Mouse (Mus musculus): ENCODE measurements around the gene Ift57.

Ift57 gene
- long read RNA-seq, experiment 1, transcript Ift57-201 (11 exons, 2,601 nt) = major isoform, 32 of 43 reads
- long read RNA-seq, experiment 1, partial matches to known transcripts = 9 of 43 reads
- long read RNA-seq, experiment 1, other reads (novel, unspliced or antisense) = 2 of 43 reads
- long read RNA-seq, experiment 2, transcript Ift57-201 (11 exons, 2,601 nt) = major isoform, 33 of 51 reads
- long read RNA-seq, experiment 2, partial matches to known transcripts = 10 of 51 reads
- long read RNA-seq, experiment 2, other reads (novel, unspliced or antisense) = 7 of 51 reads

GRCm38 (mm10) chr16:49698620-49699525 lies at the start of gene Ift57:
Ift57 (plus strand) TSS chr16:49699233.
- intact Hi-C loops (cut with DNase I) = no loop called here

GRCm38 (mm10) chr16:49657182-49657581 lies 41.9 kb upstream of the Ift57 start:
- intact Hi-C loops (cut with DNase I) = no loop called here

- intact Hi-C loops (cut with DNase I) = no loop called here
These were observed 41.0 kb upstream of the Ift57 start for GRCm38 (mm10) chr16:49658029-49658428.

- intact Hi-C loops (cut with DNase I) = no loop called here
These were observed 39.9 kb upstream of the Ift57 start for GRCm38 (mm10) chr16:49659131-49659530.

DNA sequence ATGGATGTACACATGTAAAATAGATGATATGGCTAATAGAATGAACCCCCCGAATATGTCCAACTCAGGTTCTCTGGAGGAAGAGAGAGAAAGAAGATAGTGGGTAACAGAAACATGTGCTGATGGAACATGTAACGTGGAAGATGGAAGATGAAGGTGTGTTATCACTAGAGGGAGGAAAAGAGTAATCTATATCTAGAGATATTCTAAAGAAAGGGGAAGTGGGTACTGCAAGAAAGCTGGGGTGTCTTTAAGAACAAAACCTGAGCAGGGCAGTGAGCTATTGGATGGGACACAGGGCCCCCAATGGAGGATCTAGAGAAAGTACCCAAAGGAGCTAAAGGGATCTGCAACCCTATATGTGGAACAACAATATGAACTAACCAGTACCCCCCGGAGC lies 38.9 kb upstream of the Ift57 start:
- intact Hi-C loops (cut with DNase I) = no loop called here

GRCm38 (mm10) chr16:49662201-49662600 lies 36.8 kb upstream of the Ift57 start:
- intact Hi-C loops (cut with DNase I) = no loop called here

DNA sequence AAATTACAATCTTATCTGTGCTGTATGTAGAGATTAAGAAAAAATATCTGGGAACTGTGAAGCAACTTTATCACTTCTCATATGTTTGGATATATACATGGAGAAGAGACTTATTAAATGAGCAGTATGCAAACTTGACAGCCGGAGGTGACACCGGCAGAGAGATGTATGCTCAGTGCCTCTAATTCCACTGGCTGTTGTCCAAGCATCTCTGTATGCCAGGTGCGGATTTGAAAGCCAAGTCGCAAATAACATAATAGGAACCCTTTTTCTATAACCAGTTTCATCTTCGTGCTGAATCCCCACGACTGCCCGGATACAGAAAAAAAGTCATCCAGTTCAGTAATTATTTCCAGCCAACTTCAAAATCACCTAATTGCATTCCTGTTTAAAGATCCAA lies 34.4 kb upstream of the Ift57 start:
- intact Hi-C loops (cut with DNase I) = no loop called here

GRCm38 (mm10) chr16:49679666-49680065 lies 19.4 kb upstream of the Ift57 start:
- intact Hi-C loops (cut with DNase I) = no loop called here

DNA sequence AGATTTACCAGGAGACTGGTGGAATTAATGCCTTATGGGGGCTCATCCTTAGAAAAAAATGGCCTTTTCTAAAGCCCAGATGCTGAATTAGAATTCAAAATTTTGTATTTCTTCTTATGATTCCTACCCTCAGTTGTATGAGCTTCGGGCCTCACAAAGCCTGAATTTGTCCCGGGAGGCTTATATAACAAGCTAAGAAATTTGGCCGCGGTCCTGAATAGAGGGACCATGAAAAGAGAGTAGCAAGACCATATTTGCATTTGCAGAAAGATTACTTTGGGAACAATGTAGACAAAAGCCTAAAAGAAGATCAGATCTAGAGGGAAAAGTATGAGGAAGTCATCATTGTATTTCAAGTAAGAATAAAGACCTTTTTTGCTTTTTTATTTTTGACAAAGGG lies 14.1 kb upstream of the Ift57 start:
- intact Hi-C loops (cut with DNase I) = no loop called here

DNA sequence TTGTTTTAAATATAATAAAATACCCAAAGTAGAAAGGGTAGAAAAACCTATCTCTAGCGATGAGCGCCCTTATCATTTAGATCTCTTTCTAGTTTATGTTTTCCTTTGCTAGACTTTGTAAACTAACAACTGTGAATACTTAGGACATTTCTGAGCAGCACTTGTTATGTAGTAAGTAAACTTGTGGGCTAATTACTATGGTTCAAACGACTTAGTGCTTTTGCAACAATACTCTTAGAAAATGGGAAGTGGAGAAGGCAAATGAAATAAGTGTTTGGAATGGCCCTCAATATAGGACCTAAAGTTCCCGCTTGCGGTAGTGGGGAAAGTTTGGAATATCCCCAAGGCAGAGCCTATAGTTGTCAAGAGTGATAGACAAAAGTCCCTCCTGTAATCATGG lies 788 bp downstream of the Ift57 start:
- intact Hi-C loops (cut with DNase I) = no loop called here

- intact Hi-C loops (cut with DNase I) = no loop called here
These were observed 9.0 kb downstream of the Ift57 start for GRCm38 (mm10) chr16:49708074-49708473.

DNA sequence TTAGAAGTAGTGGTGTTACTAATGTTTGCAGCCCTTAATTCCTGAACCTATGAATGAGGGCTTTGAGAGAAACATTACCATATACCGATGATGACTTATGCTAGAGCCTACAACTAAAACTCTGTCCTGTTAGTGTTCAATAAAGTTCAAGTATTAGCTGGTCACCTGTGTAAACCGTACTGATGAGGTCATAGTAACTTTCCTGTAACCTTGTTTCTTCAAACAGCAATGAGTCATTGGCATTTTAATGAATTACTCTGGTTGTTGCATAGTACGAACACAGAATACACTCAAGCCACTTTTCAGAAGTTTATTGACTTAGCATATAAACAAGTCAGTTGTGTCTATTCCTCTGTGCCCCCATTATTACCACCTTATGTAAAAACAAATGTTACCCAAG lies 11.2 kb downstream of the Ift57 start:
- intact Hi-C loops (cut with DNase I) = no loop called here

- intact Hi-C loops (cut with DNase I) = no loop called here
These were observed 14.3 kb downstream of the Ift57 start for GRCm38 (mm10) chr16:49713302-49713701.

DNA sequence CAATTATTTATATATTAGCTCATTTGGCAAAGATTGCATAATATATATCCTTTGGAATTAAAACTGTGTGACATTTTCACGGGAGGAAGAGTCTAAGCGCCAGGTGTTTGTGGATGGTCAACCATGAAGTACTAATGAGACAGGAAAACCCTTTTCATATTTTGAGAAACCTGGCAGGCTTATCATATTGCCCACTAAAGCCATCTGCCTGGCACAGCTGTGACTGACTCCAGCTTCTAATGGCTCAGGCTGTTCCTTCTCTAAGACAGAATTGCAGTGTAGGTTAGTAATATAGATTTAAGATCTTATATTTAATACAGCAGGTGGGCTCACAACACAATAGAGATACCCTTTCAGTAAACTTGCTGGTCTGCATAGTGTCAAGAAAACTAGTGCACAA lies 21.6 kb downstream of the Ift57 start:
- intact Hi-C loops (cut with DNase I) = no loop called here

DNA sequence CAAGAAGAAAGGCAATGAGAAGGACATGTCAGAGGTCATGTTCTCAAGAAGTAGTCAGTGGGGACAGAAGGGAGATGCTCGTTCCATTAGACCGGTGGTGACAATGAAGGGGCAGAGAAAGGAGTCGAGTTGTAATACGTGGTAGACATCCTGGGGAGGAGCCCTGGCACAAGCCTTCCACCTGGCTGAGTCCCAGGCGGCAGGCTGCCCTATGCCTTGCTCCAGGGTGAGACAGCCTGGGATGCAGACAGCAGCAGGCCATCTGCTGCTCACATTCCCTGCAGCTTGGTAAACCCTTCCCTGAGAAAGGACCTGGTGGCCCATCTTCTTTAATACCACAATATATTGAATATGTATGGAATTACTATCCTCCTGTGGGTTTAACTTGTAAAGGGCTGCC lies 22.6 kb downstream of the Ift57 start:
- intact Hi-C loops (cut with DNase I) = no loop called here

DNA sequence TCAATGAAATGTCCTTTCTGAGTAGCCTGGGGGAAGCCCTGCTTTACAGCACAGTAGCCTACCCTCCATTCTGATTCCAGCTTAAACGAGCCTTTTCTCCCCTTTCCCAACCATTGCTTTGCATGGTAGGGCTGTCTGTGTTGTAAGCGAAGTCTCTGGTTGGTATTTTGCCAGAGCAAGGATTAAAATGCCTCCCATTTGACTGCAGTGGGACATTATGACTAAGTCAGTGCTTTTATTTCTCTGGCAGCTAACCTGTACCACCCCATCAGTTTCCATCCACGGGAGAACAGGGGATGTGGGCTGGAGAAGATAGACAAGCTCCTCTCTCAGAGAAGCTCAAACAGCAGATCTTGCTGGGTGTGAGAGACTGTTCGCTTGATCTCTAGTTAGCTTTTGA lies 24.2 kb downstream of the Ift57 start:
- intact Hi-C loops (cut with DNase I) = no loop called here

DNA sequence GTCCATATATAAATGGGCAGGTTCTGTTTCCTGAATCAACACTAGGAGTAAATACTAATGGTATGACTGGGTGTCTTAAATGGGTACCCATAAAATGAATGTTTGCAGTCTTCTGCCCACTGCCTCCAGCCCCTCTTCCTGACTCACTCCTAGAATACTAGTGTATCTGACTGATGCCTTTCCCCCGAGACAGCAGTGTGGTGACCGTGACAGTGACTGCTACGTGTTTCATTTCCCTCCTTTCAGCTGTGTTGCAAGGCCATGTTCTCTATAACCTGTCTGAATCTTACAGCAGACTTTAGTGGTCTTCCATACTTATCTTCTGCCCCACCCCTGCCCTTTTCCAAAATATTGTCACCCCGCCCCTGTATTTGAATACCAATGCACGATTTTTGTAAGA lies 25.2 kb downstream of the Ift57 start:
- intact Hi-C loops (cut with DNase I) = no loop called here

DNA sequence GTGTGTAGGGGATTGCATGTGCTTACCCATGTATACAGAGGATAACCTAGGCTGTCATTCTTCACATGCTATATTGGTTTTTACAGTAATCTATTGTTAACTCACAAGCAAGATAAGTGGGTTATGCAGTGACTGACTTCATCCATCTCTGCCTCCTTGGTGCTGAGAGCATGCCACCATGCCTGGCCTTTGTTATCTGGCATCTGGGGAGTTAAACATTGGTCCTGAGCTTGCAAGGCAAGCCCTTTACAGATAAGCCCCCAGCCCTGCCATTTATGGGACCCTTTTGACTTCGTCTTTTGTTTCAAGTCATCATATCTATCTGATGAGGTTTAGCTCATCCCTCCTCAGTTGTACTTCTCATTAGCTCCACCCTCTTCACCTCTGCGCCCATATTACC lies 25.9 kb downstream of the Ift57 start:
- intact Hi-C loops (cut with DNase I) = no loop called here

GRCm38 (mm10) chr16:49725446-49725845 lies 26.4 kb downstream of the Ift57 start:
- intact Hi-C loops (cut with DNase I) = no loop called here

DNA sequence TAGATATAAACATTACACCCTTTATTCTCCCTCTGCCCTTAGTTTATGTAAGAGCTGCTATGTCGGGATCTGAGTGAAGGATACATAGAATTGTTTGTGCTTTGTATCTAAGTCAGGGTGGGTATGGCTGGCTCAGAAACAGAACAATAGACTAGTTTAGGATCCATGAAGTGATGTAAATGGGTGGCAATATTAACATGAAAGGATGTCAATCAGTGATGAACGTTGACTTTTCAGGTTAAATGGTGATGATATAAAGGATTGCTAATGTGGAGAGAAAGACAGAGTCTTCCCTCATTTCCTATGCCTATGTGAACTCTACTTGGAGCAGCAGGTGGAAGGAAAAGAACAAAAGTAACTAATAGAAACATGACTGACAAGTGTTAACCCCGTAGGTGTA lies 27.2 kb downstream of the Ift57 start:
- intact Hi-C loops (cut with DNase I) = no loop called here

- intact Hi-C loops (cut with DNase I) = no loop called here
These were observed 27.7 kb downstream of the Ift57 start for GRCm38 (mm10) chr16:49726761-49727160.

DNA sequence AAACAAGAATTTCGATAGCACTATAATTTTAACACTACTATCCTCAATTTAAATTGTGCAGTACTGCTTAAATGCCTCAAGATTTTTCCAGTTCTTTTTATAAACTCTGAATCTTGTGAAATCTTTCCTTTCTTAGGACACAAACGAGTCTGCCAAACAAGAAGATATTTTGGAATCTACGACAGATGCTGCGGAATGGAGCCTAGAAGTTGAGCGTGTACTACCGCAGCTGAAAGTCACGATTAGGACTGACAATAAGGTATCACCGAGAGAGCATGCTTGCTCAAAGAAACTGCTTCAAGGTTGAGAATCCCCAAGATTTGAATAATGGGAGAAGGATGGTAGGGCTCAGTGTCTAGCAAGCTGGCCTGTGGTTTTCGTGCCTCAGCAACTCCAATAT lies 37.5 kb downstream of the Ift57 start:
- intact Hi-C loops (cut with DNase I) = no loop called here

GRCm38 (mm10) chr16:49747360-49747759 lies 48.3 kb downstream of the Ift57 start:
- intact Hi-C loops (cut with DNase I) = no loop called here

Data from adrenal gland (tissue).